Mouse (Mus musculus) liver, embryonic 11.5 days (tissue): Measurements from ENCODE around the gene Rap1a. TPM values are rescaled to one million over a fixed set of nuclear protein-coding genes. Genes with fewer than 3 reads are reported as not detected.

Source experiments
- ATAC-seq: fragments of 200-750 bp; cut with Nextera tagmentation; replicated peaks from 2 replicates; pipeline ENCODE4 v1.8.0; 2017; ENCODE audit warnings: moderate number of reproducible peaks, mild to moderate bottlenecking, moderate TSS enrichment, moderate library complexity; ENCODE audit not compliant: low FRiP score
- DNase-seq: peaks from one replicate; pipeline ENCODE4 v3.0.0-alpha.2; 2017; ENCODE audit warnings: low spot score
- H3K27ac ChIP-seq: fragments of 300-500 bp; sonication (generic); 2 replicates; pipeline ENCODE4 v1.5.1; 2014; ENCODE audit warnings: mild to moderate bottlenecking, low read depth, low read length, control low read depth
- H3K27me3 ChIP-seq: fragments of 300-500 bp; sonication (generic); replicated peaks from 2 replicates; pipeline ENCODE4 v1.6.1; 2014; ENCODE audit warnings: low read length, mixed read lengths; ENCODE audit not compliant: control insufficient read depth, insufficient read depth
- H3K36me3 ChIP-seq: fragments of 300-500 bp; sonication (generic); 2 replicates; pipeline ENCODE4 v1.6.1; 2014; ENCODE audit warnings: mild to moderate bottlenecking, low read length, moderate library complexity, mixed read lengths; ENCODE audit not compliant: control insufficient read depth, insufficient read depth
- H3K4me1 ChIP-seq: fragments of 300-500 bp; sonication (generic); replicated peaks from 2 replicates; pipeline ENCODE4 v1.6.1; 2014; ENCODE audit warnings: low read length, mixed read lengths; ENCODE audit not compliant: control insufficient read depth, insufficient read depth
- H3K4me2 ChIP-seq: fragments of 300-500 bp; sonication (generic); 2 replicates; pipeline ENCODE4 v1.6.1; 2014; ENCODE audit warnings: mild to moderate bottlenecking, control low read depth, moderate library complexity
- H3K4me3 ChIP-seq: fragments of 300-500 bp; sonication (generic); 2 replicates; pipeline ENCODE4 v1.5.1; 2014; ENCODE audit warnings: low read depth, low read length, control low read depth
- H3K9ac ChIP-seq: fragments of 300-500 bp; sonication (generic); 2 replicates; pipeline ENCODE4 v1.6.1; 2014; ENCODE audit warnings: low read depth, low read length, control low read depth
- H3K9me3 ChIP-seq: fragments of 300-500 bp; sonication (generic); 2 replicates; pipeline ENCODE4 v1.6.1; 2016; ENCODE audit warnings: low read length, inconsistent platforms, mixed read lengths; ENCODE audit not compliant: control insufficient read depth
- WGBS: fragments of 180-500 bp; shearing (Covaris S2); extraction: QIAGEN DNeasy Blood & Tissue Kit; methylation state at CpG from one replicate; pipeline ENCODE4 v1.1.7; 2014; 5-methylcytosine and 5-hydroxymethylcytosine counted together
- polyA plus RNA-seq: library from polyadenylated mRNA; unstranded; fragments of >200 nt; fragmentation: Nextera tagmentation; extraction: Ambion mirVana; gene quantifications from 2 replicates; pipeline ENCODE4 v1.2.1, GENCODE M21; 2014

Rap1a gene
- polyA plus RNA-seq, result 114 and 121 TPM in 2 replicates

- DNase-seq (peak; percentile 85), ATAC-seq (peak; percentile 87)
- Histone ChIP-seq H3K9ac (peak within 1 kb of the TSS; percentile 92), H3K4me1 (peaks cover 45% of the 10 kb centered on the region), H3K27me3 (no peaks in the 10 kb centered on the region), H3K4me2 (peak within 1 kb of the TSS; percentile 88), H3K4me3 (peak within 1 kb of the TSS; percentile 95), H3K27ac (peak within 1 kb of the TSS; percentile 92), H3K36me3 (no peaks in the 10 kb centered on the region), H3K9me3 (no peaks in the 10 kb centered on the region)
- WGBS, result 13% methylated on average over 35 of the region's 50 CpGs
Measured at GRCm38 (mm10) chr3:105801191-105802166, at the start of gene Rap1a. Rap1a (minus strand) TSS chr3:105801336.

GRCm38 (mm10) chr3:105846294-105847069 lies 45.3 kb upstream of the Rap1a start:
- no peak overlapping the region for H3K4me3 ChIP-seq
- no peak overlapping the region for H3K4me2 ChIP-seq
- 61% methylated on average over 7 of the region's 7 CpGs for WGBS
- no peak overlapping the region for H3K27ac ChIP-seq
- DNase-seq (no peak), ATAC-seq (no peak; the same call in 1 of the 2 replicates)
- H3K9me3 ChIP-seq, result no peaks in the 10 kb centered on the region
- H3K36me3 ChIP-seq, result no peaks in the 10 kb centered on the region
- H3K9ac ChIP-seq, result no peak overlapping the region
- H3K4me1 ChIP-seq, result peaks cover 7% of the 10 kb centered on the region; the same call in 1 of the 2 replicates
- H3K27me3 ChIP-seq, result no peaks in the 10 kb centered on the region

- Histone ChIP-seq H3K9ac (no peak overlapping the region), H3K27ac (no peak overlapping the region), H3K4me3 (no peak overlapping the region), H3K36me3 (no peaks in the 10 kb centered on the region), H3K4me2 (no peak overlapping the region), H3K4me1 (peaks cover 5% of the 10 kb centered on the region), H3K27me3 (no peaks in the 10 kb centered on the region), H3K9me3 (no peaks in the 10 kb centered on the region)
- no peak for ATAC-seq
- 74% methylated on average over 4 of the region's 4 CpGs for WGBS
- no peak for DNase-seq
Measured at GRCm38 (mm10) chr3:105839836-105840235, 38.7 kb upstream of the Rap1a start.

DNA sequence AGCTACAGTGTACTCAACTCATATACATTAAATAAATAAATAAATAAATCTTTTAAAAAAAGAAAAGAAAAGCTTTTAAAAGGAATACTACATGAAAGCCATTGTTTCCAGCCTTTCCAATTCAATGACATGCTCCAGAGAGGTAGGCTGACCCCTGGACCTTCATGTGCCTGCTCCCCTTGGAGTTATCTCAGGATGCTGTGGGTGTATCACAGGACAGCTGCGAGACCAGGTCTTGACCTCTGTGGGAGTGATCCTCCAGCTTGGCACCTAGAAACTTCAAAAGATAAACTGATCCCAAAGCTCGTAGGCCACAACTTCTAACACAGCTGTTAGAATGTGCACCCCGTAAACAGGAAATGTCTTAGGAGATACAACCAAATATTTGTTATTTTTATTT lies 37.5 kb upstream of the Rap1a start:
- H3K9ac ChIP-seq, result no peak overlapping the region
- H3K27ac ChIP-seq, result no peak overlapping the region
- no peak overlapping the region for H3K4me2 ChIP-seq
- H3K4me3 ChIP-seq, result no peak overlapping the region
- peaks cover 5% of the 10 kb centered on the region for H3K4me1 ChIP-seq
- no peaks in the 10 kb centered on the region for H3K27me3 ChIP-seq
- no peaks in the 10 kb centered on the region for H3K36me3 ChIP-seq
- no peaks in the 10 kb centered on the region for H3K9me3 ChIP-seq
- no peak for ATAC-seq
- DNase-seq, result no peak
- 60% methylated on average over 3 of the region's 3 CpGs for WGBS

- Histone ChIP-seq H3K27me3 (no peaks in the 10 kb centered on the region), H3K4me3 (no peak overlapping the region), H3K4me1 (peaks cover 5% of the 10 kb centered on the region), H3K36me3 (no peaks in the 10 kb centered on the region), H3K27ac (no peak overlapping the region), H3K4me2 (no peak overlapping the region), H3K9ac (no peak overlapping the region), H3K9me3 (no peaks in the 10 kb centered on the region)
- WGBS, result 64% methylated on average over 3 of the region's 3 CpGs
- ATAC-seq (0 out of 2 replicates have a peak, but pooled peaks have one; percentile 39), DNase-seq (no peak)
Measured at GRCm38 (mm10) chr3:105836883-105837282, 35.7 kb upstream of the Rap1a start.

DNA sequence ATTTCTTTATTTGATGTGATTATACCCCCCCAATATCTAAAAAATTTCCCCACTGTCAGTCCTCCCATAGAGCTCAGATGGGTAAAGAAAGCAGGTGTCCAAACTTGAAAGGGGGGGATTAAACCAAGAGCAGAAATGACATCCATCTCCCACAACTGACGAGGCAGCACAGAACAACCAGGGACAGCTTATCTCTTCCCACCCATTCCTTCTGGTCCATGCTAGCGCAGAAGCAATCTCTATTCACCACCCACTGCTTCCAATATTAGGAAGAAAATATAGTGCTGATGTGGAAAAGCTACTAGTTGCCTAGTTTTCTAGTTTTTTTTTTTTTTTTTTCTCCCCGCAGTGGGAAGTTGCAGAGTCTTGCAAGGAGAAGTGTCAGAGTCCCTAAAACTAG lies 34.7 kb upstream of the Rap1a start:
- Histone ChIP-seq H3K4me2 (no peak overlapping the region), H3K4me3 (no peak overlapping the region), H3K4me1 (peaks cover 5% of the 10 kb centered on the region), H3K36me3 (no peaks in the 10 kb centered on the region), H3K27me3 (no peaks in the 10 kb centered on the region; the same call in 1 of the 2 replicates), H3K9ac (no peak overlapping the region), H3K27ac (no peak overlapping the region), H3K9me3 (no peaks in the 10 kb centered on the region)
- DNase-seq (no peak), ATAC-seq (no peak; the same call in 1 of the 2 replicates)
- 35% methylated on average over 3 of the region's 3 CpGs for WGBS

- no peak overlapping the region for H3K4me3 ChIP-seq
- H3K9me3 ChIP-seq, result no peaks in the 10 kb centered on the region
- no peak overlapping the region for H3K4me2 ChIP-seq
- H3K36me3 ChIP-seq, result no peaks in the 10 kb centered on the region
- 83% methylated on average over 3 of the region's 3 CpGs for WGBS
- no peaks in the 10 kb centered on the region; the same call in 1 of the 2 replicates for H3K27me3 ChIP-seq
- H3K9ac ChIP-seq, result no peak overlapping the region
- H3K4me1 ChIP-seq, result peaks cover 5% of the 10 kb centered on the region
- no peak for DNase-seq
- ATAC-seq, result no peak
- H3K27ac ChIP-seq, result no peak overlapping the region
Measured at GRCm38 (mm10) chr3:105831584-105831983, 30.4 kb upstream of the Rap1a start.

- Histone ChIP-seq H3K9ac (no peak overlapping the region), H3K27ac (no peak overlapping the region), H3K36me3 (no peaks in the 10 kb centered on the region), H3K9me3 (no peaks in the 10 kb centered on the region), H3K27me3 (no peaks in the 10 kb centered on the region), H3K4me3 (no peak overlapping the region), H3K4me1 (peaks cover 12% of the 10 kb centered on the region), H3K4me2 (no peak overlapping the region)
- DNase-seq, result no peak
- ATAC-seq, result peak; percentile 47
- WGBS, result 41% methylated on average over 7 of the region's 7 CpGs
Measured at GRCm38 (mm10) chr3:105825501-105826161, 24.5 kb upstream of the Rap1a start.
